Mouse (Mus musculus) hindbrain, postnatal 0 days (tissue): Measurements from ENCODE around the gene Elfn2. TPM values are rescaled to one million over a fixed set of nuclear protein-coding genes. Genes with fewer than 3 reads are reported as not detected.

Experiments
- ATAC-seq: fragments of 200-750 bp; cut with Nextera tagmentation; 2 replicates; pipeline ENCODE4 v1.8.0; 2017; ENCODE audit warnings: mild to moderate bottlenecking, moderate TSS enrichment, moderate library complexity
- DNase-seq: peaks from one replicate; pipeline ENCODE4 v3.0.0-alpha.2; 2015; ENCODE audit warnings: low spot score
- H3K27ac ChIP-seq: fragments of 300-500 bp; sonication (generic); 2 replicates; pipeline ENCODE4 v1.5.1; 2014; ENCODE audit warnings: mild to moderate bottlenecking
- H3K27me3 ChIP-seq: fragments of 300-500 bp; sonication (generic); 2 replicates; pipeline ENCODE4 v1.6.1; 2014; ENCODE audit warnings: low read length, mixed read lengths; ENCODE audit not compliant: insufficient read depth
- H3K36me3 ChIP-seq: fragments of 300-500 bp; sonication (generic); 2 replicates; pipeline ENCODE4 v1.6.1; 2014; ENCODE audit warnings: low read length, mixed read lengths; ENCODE audit not compliant: insufficient read depth
- H3K4me1 ChIP-seq: fragments of 300-500 bp; sonication (generic); 2 replicates; pipeline ENCODE4 v1.6.1; 2014; ENCODE audit warnings: antibody characterized with exemption, low read length, mixed read lengths; ENCODE audit not compliant: insufficient read depth
- H3K4me2 ChIP-seq: fragments of 300-500 bp; sonication (generic); 2 replicates; pipeline ENCODE4 v1.6.1; 2014; ENCODE audit warnings: low read depth, mild to moderate bottlenecking, low read length, moderate library complexity, mixed read lengths
- H3K4me3 ChIP-seq: fragments of 300-500 bp; sonication (generic); 2 replicates; pipeline ENCODE4 v1.5.1; 2014; ENCODE audit warnings: low read length
- H3K9ac ChIP-seq: fragments of 300-500 bp; sonication (generic); replicated peaks from 2 replicates; pipeline ENCODE4 v1.6.1; 2014; ENCODE audit warnings: mild to moderate bottlenecking, low read length, moderate library complexity, mixed read lengths
- H3K9me3 ChIP-seq: fragments of 300-500 bp; sonication (generic); 2 replicates; pipeline ENCODE4 v1.6.1; 2016; ENCODE audit warnings: low read length, mixed read lengths
- CTCF ChIP-seq: IDR thresholded peaks from 2 replicates; pipeline ENCODE4 v1.5.1; 2016; ENCODE audit warnings: antibody characterized with exemption, control low read depth, low read depth
- WGBS: fragments of 180-500 bp; shearing (Covaris S2); extraction: QIAGEN DNeasy Blood & Tissue Kit; methylation state at CpG from one replicate; pipeline ENCODE4 v1.1.7; 2014; 5-methylcytosine and 5-hydroxymethylcytosine counted together
- polyA plus RNA-seq: library from polyadenylated mRNA; unstranded; fragments of >200 nt; fragmentation: Nextera tagmentation; extraction: Ambion mirVana; gene quantifications from 2 replicates; pipeline ENCODE4 v1.2.1, GENCODE M21; 2015
- total RNA-seq: library from RNA; depleted of rRNA; stranded (reverse); fragments of >200 nt; gene quantifications from 2 replicates; pipeline ENCODE4 v1.2.3, GENCODE M21; 2014; rRNA removed

Gene Elfn2
- total RNA-seq (40.9 and 43.1 TPM in 2 replicates), polyA plus RNA-seq (8.4 and 9.1 TPM in 2 replicates)

- peaks cover 21% of the 10 kb centered on the region for H3K4me1 ChIP-seq
- H3K27ac ChIP-seq: peak within 1 kb of the TSS; percentile 84
Observed at GRCm38 (mm10) chr15:78718290-78719250, at the start of gene Elfn2. Gene Elfn2, minus strand, starts transcription at chr15:78718771.

GRCm38 (mm10) chr15:78763704-78764103, 45.1 kb upstream of the Elfn2 start:
- Histone ChIP-seq H3K27me3 (no peaks in the 10 kb centered on the region), H3K9ac (no peak overlapping the region), H3K27ac (no peak overlapping the region), H3K4me3 (no peak overlapping the region), H3K4me1 (peaks cover 5% of the 10 kb centered on the region; the same call in 1 of the 2 replicates), H3K36me3 (no peaks in the 10 kb centered on the region), H3K9me3 (no peaks in the 10 kb centered on the region), H3K4me2 (no peak overlapping the region)
- DNase-seq (no peak), ATAC-seq (no peak)
- 58% methylated on average over 5 of the region's 5 CpGs for WGBS
- TF ChIP-seq CTCF: no peak

More at GRCm38 (mm10) chr15:78718290-78719250, at the start of gene Elfn2:
- peak within 1 kb of the TSS; percentile 68 for H3K4me2 ChIP-seq
- H3K27me3 ChIP-seq: no peaks in the 10 kb centered on the region
- TF ChIP-seq CTCF: peak; percentile 45
- no peaks in the 10 kb centered on the region for H3K36me3 ChIP-seq
- DNase-seq (peak; percentile 72), ATAC-seq (peak; percentile 63)
- peak within 1 kb of the TSS; percentile 69 for H3K9ac ChIP-seq
- H3K9me3 ChIP-seq: no peaks in the 10 kb centered on the region
- 3% methylated on average over 87 of the region's 89 CpGs for WGBS
- H3K4me3 ChIP-seq: peak within 1 kb of the TSS; percentile 57

- H3K36me3 ChIP-seq: no peaks in the 10 kb centered on the region
- H3K4me3 ChIP-seq: no peak overlapping the region
- DNase-seq (peak; percentile 66), ATAC-seq (no peak)
- H3K27ac ChIP-seq: no peak overlapping the region
- H3K27me3 ChIP-seq: no peaks in the 10 kb centered on the region
- peaks cover 5% of the 10 kb centered on the region; the same call in 1 of the 2 replicates for H3K4me1 ChIP-seq
- TF ChIP-seq CTCF: no peak
- H3K4me2 ChIP-seq: no peak overlapping the region
- no peaks in the 10 kb centered on the region for H3K9me3 ChIP-seq
- H3K9ac ChIP-seq: no peak overlapping the region
- 35% methylated on average over 9 of the region's 10 CpGs for WGBS
Observed at GRCm38 (mm10) chr15:78763210-78763609, 44.6 kb upstream of the Elfn2 start.

- 70% methylated on average over 13 of the region's 13 CpGs for WGBS
- no peak overlapping the region for H3K4me3 ChIP-seq
- H3K27me3 ChIP-seq: no peaks in the 10 kb centered on the region
- H3K9me3 ChIP-seq: no peaks in the 10 kb centered on the region
- peaks cover 5% of the 10 kb centered on the region; the same call in 1 of the 2 replicates for H3K4me1 ChIP-seq
- H3K9ac ChIP-seq: no peak overlapping the region
- TF ChIP-seq CTCF: no peak
- DNase-seq (no peak), ATAC-seq (no peak; the same call in 1 of the 2 replicates)
- no peak overlapping the region for H3K27ac ChIP-seq
- H3K36me3 ChIP-seq: no peaks in the 10 kb centered on the region
- H3K4me2 ChIP-seq: no peak overlapping the region
Observed at GRCm38 (mm10) chr15:78761112-78761511, 42.5 kb upstream of the Elfn2 start.

GRCm38 (mm10) chr15:78758132-78758531, 39.6 kb upstream of the Elfn2 start:
- no peaks in the 10 kb centered on the region for H3K36me3 ChIP-seq
- no peaks in the 10 kb centered on the region for H3K27me3 ChIP-seq
- 0 out of 2 replicates have a peak, but pooled peaks cover 4% of the 10 kb centered on the region for H3K4me1 ChIP-seq
- DNase-seq: no peak
- TF ChIP-seq CTCF: no peak
- ATAC-seq: no peak
- no peak overlapping the region for H3K4me2 ChIP-seq
- 86% methylated on average over 6 of the region's 6 CpGs for WGBS
- H3K27ac ChIP-seq: no peak overlapping the region
- no peak overlapping the region for H3K4me3 ChIP-seq
- H3K9me3 ChIP-seq: no peaks in the 10 kb centered on the region
- no peak overlapping the region for H3K9ac ChIP-seq

GRCm38 (mm10) chr15:78755966-78756725, 37.6 kb upstream of the Elfn2 start:
- Histone ChIP-seq H3K4me1 (peaks cover 4% of the 10 kb centered on the region; the same call in 1 of the 2 replicates), H3K27me3 (no peaks in the 10 kb centered on the region), H3K4me3 (no peak overlapping the region), H3K4me2 (no peak overlapping the region), H3K36me3 (no peaks in the 10 kb centered on the region), H3K9ac (no peak overlapping the region), H3K9me3 (no peaks in the 10 kb centered on the region), H3K27ac (no peak overlapping the region)
- ATAC-seq (no peak), DNase-seq (no peak)
- no peak for TF ChIP-seq CTCF
- 79% methylated on average over 12 of the region's 12 CpGs for WGBS
